Mouse (Mus musculus): ENCODE results near the gene Ccl3.

Ccl3 gene

DNA sequence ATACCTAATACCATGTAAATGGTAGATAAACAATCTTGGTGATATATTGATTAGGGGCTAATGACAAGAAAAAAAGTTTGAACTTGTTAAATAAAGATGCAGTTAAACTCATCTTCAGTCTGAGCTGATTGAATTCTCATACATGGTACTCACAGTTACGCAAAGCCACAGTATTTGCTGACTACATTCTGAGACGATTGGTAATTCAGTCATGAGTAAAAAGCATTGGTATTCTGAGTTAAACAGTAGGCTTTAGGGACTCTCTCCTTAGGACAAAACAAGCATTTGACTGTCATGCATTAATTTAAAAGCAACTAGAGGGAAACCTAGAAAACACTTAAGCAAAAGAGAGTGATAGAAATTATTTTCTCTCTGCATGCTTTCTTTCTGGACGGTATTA, 25.6 kb downstream of the Ccl3 start:
- DNase-seq (ENCODE audit: low spot score in 2 of 2): no peak

DNA sequence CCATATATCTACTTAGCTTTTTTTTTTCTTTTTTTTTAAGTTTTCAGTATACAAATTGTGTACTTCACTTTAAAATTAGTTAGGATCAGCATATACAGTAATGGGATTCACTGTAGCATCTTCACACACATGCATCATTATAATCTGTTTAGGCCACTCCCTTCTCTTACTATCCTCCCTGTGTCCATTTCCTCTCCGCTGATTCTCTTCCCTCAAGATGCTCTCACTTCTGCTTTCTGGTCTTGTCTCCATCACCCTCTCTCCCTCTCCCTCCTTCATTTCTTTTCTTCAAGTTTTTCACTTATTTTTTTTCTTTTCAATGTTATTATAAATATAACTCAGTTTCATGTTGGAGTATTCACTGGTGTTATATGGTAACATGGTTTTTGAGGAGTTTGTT, 30.1 kb downstream of the Ccl3 start:
- no peak for DNase-seq (ENCODE audit: low spot score in 2 of 2)

DNA sequence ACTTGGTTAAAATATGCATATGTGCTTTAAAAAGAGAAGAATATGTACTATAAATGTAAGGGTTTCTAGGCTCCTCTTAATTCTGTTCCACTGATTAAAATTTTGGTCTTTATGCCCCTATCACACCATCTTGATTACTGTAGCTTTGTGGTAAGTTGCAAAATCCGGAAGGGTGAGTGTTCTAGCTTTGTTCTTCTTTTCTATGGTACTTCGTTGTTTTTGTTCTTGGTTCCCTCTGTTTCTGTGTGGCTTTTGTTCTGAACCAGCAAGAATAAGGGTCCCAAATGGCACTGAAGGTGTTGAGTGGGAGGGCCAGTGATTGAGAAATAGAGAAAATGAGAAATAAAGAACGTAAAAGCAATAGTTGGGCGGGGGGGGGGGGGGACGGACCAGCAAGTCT, 30.9 kb downstream of the Ccl3 start:
- DNase-seq (ENCODE audit: low spot score in 2 of 2): no peak

DNA sequence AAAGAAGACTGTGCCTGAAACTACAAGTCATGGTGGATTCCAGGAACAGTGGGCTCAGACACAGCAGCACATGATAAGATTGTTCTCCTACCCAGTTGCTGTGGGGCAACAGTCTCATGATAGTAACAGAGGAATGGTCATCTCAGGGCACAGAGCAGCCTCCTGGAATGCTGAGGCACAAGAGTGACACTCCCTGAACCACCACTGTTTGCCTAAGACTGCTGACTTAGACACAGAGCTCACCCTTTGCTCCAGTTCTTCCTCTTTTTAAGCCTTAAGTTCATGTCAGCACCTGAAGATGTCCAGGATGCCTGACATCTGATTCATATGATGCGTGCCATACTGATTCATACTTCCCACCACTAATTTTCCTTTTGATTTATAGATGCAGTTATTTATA, 32.6 kb downstream of the Ccl3 start:
- DNase-seq (ENCODE audit: low spot score in 2 of 2): no peak

DNA sequence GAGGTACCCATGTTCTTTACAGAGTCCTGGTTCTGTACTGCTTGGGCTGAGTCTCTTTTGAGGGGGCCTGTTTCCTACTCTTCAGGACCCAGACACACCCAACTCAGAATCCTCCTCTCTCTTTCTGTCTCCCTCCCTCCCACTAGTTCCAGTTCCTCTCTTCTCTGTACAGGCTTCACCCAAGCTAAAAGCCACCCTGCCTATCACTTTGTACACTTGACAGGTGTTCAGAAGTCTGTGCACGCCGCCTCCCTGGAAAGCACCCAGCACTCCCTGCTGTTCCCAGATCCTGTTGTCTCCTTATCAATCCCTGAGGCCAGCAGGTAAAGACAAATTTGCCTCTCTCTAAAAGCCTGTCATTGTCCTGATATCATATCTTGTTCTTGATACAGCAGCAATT, 38.3 kb downstream of the Ccl3 start:
- DNase-seq (ENCODE audit: low spot score in 2 of 2): no peak

DNA sequence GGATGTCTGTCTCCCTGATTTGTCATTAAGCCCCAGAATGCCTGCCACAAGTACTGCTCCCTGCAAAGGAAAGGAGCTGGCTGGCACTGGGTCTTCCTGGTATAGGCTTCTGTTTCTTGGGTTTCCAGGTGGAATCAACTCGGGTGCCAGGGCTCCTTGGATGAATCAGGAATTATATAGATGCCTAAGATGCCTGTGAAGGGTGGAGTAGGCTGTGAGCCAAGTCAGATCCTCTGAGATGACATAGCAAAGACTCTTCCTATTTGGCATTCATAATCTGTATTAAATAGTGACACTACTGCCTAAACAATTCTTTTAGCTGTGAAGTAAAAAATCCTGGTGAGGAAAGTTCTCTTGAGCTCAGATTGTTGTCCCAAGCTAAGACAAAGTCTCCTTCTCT, 42.8 kb downstream of the Ccl3 start:
- DNase-seq (ENCODE audit: low spot score in 2 of 2): no peak

DNA sequence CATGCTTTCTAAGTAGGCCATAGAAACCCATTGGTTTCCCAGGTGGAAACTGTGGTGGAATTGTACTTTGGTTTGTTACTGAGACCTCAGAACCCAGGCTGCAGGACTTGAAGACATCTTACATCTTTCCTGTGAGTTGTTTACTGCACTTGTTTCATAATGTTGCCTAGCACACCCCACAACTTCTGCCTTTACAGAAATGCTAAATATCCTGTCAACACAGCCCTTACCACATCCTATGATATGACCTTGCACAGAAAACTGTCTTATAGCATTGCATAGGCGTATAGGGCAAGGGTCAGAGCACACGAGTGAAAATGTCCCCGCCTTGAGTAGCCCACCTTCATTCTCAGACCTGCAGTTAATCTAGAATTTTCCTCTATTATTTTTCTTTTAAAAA, 43.6 kb downstream of the Ccl3 start:
- no peak for DNase-seq (ENCODE audit: low spot score in 2 of 2)

DNA sequence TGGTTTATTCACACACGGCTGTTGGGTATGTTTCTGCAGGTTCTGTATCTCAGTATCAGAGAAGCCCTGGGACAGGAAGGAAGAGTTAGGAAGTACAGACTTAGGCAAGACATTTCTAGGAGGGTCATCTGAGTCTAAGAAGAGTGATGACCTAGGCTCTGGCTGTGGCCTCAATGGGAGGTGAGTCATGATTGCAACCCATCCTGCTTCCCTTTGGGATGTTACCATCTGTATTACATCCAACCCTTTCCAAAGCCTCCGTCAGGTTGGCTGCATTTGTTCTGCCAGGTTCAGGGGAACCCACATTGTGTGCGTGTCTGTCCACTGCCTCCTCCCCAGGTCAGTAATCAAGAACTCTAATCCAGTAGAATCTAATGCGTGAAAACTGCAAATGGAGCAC, 44.5 kb downstream of the Ccl3 start:
- no peak for DNase-seq (ENCODE audit: low spot score in 2 of 2)

DNA sequence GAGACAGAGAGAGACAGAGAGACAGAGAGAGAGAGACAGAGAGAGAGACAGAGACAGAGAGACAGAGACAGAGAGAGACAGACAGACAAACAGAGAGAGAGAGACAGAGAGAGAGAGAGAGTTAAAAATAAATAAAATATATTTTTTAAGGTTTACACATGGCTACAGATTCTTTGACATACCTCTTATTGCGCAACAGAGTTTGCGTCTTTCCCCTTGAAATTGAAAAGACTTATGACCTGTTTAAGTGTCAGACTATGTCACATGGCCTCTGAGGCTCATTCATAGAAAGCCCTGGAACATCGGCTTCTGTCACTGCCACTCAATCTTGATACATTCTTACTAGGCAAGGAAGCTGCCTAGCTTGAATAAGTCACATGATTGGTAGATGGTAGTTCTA, 45.8 kb downstream of the Ccl3 start:
- no peak for DNase-seq (ENCODE audit: low spot score in 2 of 2)

DNA sequence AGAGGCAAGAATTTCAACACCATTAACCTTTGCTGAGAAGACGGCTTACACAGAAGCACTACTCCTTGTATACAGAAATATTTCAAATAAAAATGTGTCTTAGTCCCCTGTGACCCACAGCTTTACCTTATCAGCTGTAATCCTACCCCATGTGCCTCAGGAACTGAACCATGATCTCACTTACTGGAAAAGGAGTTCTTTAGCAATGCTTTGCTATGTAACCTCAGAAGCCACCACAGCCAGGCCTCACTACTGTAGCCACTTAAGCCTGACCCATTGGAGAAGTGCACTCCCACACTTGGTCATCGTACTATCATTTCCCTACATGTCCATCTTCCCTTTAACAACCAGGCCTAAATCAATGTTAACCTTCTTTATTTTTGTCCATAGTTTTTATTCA, 48.6 kb downstream of the Ccl3 start:
- DNase-seq (ENCODE audit: low spot score in 2 of 2): no peak

DNA sequence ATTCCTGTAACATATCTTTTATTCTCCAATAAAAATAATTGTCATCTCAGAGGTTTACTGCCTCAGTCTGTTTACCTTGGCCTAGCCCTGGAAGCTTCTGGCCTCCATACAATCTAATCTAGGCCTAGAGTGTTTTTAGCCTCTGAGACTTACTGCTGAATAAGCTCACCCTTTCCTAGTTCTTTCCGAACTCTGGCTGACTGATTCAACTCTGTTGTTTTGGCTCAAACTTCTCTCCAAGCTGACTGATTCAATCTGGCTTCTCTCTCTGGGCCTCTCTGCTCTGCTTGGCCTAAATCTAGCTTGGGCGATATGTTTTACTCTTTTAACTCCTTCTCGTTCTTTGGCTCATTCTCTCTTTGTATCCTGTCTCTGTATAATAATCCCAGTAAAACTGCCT, 50.2 kb downstream of the Ccl3 start:
- no peak for DNase-seq (ENCODE audit: low spot score in 2 of 2)

DNA sequence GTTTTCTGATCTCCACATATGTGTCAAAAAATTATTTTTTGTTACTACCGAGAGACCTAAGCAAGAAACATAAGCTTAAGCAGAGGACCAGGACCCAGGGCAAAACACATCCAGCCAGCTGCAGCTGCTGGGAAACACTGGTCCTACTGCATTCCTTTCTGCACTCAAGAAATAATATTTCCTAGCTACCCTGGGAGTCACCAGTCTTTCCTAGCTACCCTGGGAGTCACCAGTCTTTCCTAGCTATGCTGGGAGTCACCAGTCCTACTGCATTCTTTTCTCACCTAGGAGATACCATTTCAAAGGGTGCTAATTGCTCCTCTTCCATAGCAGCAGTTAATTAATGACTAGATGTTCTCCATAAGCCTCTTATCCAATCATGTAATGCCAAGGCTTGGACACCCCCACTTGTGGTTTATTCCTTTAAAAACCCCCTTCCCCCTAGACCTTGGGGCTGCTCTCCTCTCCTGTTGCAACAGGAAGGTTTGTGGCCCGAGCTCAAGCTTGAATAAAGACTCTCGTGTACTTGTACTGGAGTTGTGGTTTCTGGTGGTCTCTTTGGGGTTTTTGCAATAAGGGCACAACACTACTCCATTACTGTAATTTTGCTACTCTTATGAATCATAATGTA, 50.8 kb downstream of the Ccl3 start:
- DNase-seq (ENCODE audit: low spot score in 2 of 2): no peak
